Mouse (Mus musculus) ES-E14 (cell line): ENCODE data around the gene Olfr433. TPM values are rescaled to one million over a fixed set of nuclear protein-coding genes. Genes with fewer than 3 reads are reported as not detected.
"Not testable (repeated sequence)": the region's sequence is repeated elsewhere in the genome, so short reads cannot be mapped to it uniquely, and the experiment has no call there.

ENCODE experiments used
- DNase-seq: peaks from one replicate; pipeline ENCODE4 v3.0.0-alpha.2; 2013; ENCODE audit warnings: low read depth, low spot score
- H3K27ac ChIP-seq: 2 replicates; pipeline ENCODE4 v1.5.1; 2012; ENCODE audit warnings: low read depth, mild to moderate bottlenecking, low read length, moderate library complexity, mixed read lengths; ENCODE audit not compliant: poor library complexity, insufficient read depth, severe bottlenecking
- H3K36me3 ChIP-seq: 2 replicates; pipeline ENCODE4 v1.6.1; 2012; ENCODE audit warnings: mild to moderate bottlenecking, low read length, moderate library complexity, mixed read lengths; ENCODE audit not compliant: control insufficient read depth, poor library complexity, insufficient read depth, severe bottlenecking
- H3K4me1 ChIP-seq, 2 experiments: fragments of 150-350 bp in 1 of 2; sonication (generic) in 1 of 2; 2 replicates each; pipeline ENCODE4 v1.6.1; 2012; ENCODE audit warnings: low read length in 2 of 2, mild to moderate bottlenecking in 1 of 2, mixed read lengths in 1 of 2; ENCODE audit not compliant: control insufficient read depth in 2 of 2, insufficient read depth in 2 of 2, poor library complexity in 1 of 2
- H3K4me3 ChIP-seq, 2 experiments: fragments of 150-350 bp in 1 of 2; sonication (generic) in 1 of 2; 2 replicates each; pipeline ENCODE4 v1.5.1; 2012; ENCODE audit warnings: low read length in 2 of 2, low read depth in 1 of 2, mild to moderate bottlenecking in 1 of 2, mixed read lengths in 1 of 2; ENCODE audit not compliant: insufficient read depth in 1 of 2, poor library complexity in 1 of 2, severe bottlenecking in 1 of 2
- H3K9ac ChIP-seq: 2 replicates; pipeline ENCODE4 v1.6.1; 2012; ENCODE audit warnings: low read depth, mild to moderate bottlenecking, low read length, mixed read lengths; ENCODE audit not compliant: poor library complexity, insufficient read depth, severe bottlenecking
- H3K9me3 ChIP-seq: fragments of 150-350 bp; sonication (generic); 2 replicates; pipeline ENCODE4 v1.6.1; 2012; ENCODE audit warnings: low read depth, mild to moderate bottlenecking, low read length; ENCODE audit not compliant: control insufficient read depth, insufficient read depth
- CHD2 ChIP-seq: IDR thresholded peaks from 2 replicates; pipeline ENCODE4 v1.6.1; 2014; ENCODE audit warnings: mild to moderate bottlenecking, low read depth, low read length, inconsistent platforms
- HCFC1 ChIP-seq: IDR thresholded peaks from 2 replicates; pipeline ENCODE4 v1.6.1; 2012; ENCODE audit warnings: low read length, inconsistent platforms, borderline replicate concordance; ENCODE audit not compliant: insufficient read depth
- MAFK ChIP-seq: IDR thresholded peaks from 2 replicates; pipeline ENCODE4 v1.6.1; 2014; ENCODE audit warnings: mild to moderate bottlenecking, low read depth, low read length, inconsistent platforms; ENCODE audit not compliant: insufficient read depth
- ZC3H11A ChIP-seq: IDR thresholded peaks from 2 replicates; pipeline ENCODE4 v1.6.1; 2012; ENCODE audit warnings: low read depth, mild to moderate bottlenecking, inconsistent platforms, low read length, borderline replicate concordance
- ZNF384 ChIP-seq: IDR thresholded peaks from 2 replicates; pipeline ENCODE4 v1.6.1; 2012; ENCODE audit warnings: low read depth, low read length, inconsistent platforms
- in situ Hi-C, 2 experiments: fragments of 600-800 bp; cut with MboI; formaldehyde crosslinking; loops; one replicate each; pipeline ENCODE4 v1.15.1; 2025; ENCODE audit warnings: low sequenced_read_pairs in 2 of 2, inconsistent platforms in 1 of 2; ENCODE audit not compliant: unreplicated experiment in 2 of 2
- total RNA-seq: library from RNA; depleted of rRNA; stranded (reverse); fragments of 300-350 nt; gene quantifications from 2 replicates; pipeline ENCODE4 v1.2.3, GENCODE M21; 2012

The Olfr433 gene
- total RNA-seq, 1 experiment = not detected

GRCm38 (mm10) chr1:174048893-174049292 is 8.4 kb downstream of the Olfr433 start, which contains the start of gene Olfr432:
Olfr432 (plus strand) TSS chr1:174049205.
- Histone ChIP-seq H3K9me3 (no peaks in the 10 kb centered on the region), H3K9ac (no peak within 1 kb of the TSS), H3K27ac (no peak within 1 kb of the TSS), H3K4me3 (no peak within 1 kb of the TSS), H3K36me3 (no peaks in the 10 kb centered on the region), H3K4me1 (no peaks in the 10 kb centered on the region)
- TF ChIP-seq MAFK (no peak), HCFC1 (no peak), ZC3H11A (no peak), ZNF384 (no peak), CHD2 (no peak)
- DNase-seq = no peak
- in situ Hi-C loops = no loop called here

GRCm38 (mm10) chr1:174049357-174049756 is 8.9 kb downstream of the Olfr433 start:
- DNase-seq, H3K4me3 ChIP-seq, H3K4me1 ChIP-seq, H3K9ac ChIP-seq, H3K9me3 ChIP-seq, in situ Hi-C loops, H3K27ac ChIP-seq, H3K36me3 ChIP-seq: not testable (repeated sequence)

- H3K27ac ChIP-seq = no peak overlapping the region
- H3K36me3 ChIP-seq = no peaks in the 10 kb centered on the region
- in situ Hi-C loops = no loop called here
These were observed 10.0 kb downstream of the Olfr433 start for GRCm38 (mm10) chr1:174050532-174050931.

GRCm38 (mm10) chr1:174051515-174051914 is 11.0 kb downstream of the Olfr433 start:
- Histone ChIP-seq H3K9me3 (no peaks in the 10 kb centered on the region), H3K36me3 (no peaks in the 10 kb centered on the region), H3K27ac (no peak overlapping the region), H3K4me3 (no peak overlapping the region), H3K9ac (no peak overlapping the region), H3K4me1 (no peaks in the 10 kb centered on the region; a peak in 1 of 4 replicates)
- in situ Hi-C loops = no loop called here
- no peak for DNase-seq
- no peak for TF ChIP-seq HCFC1
- TF ChIP-seq CHD2 = no peak
- no peak for TF ChIP-seq ZNF384
- no peak for TF ChIP-seq ZC3H11A

More at GRCm38 (mm10) chr1:174050532-174050931, 10.0 kb downstream of the Olfr433 start:
- no peak for TF ChIP-seq ZNF384
- TF ChIP-seq HCFC1 = no peak
- no peak for TF ChIP-seq MAFK
- no peak for TF ChIP-seq CHD2
- TF ChIP-seq ZC3H11A = no peak
- DNase-seq = no peak
- Histone ChIP-seq H3K4me3 (no peak overlapping the region), H3K9ac (no peak overlapping the region), H3K4me1 (no peaks in the 10 kb centered on the region; a peak in 1 of 4 replicates), H3K9me3 (no peaks in the 10 kb centered on the region)

GRCm38 (mm10) chr1:174051931-174052536 is 11.5 kb downstream of the Olfr433 start:
- in situ Hi-C loops = no loop called here
- DNase-seq = no peak
- no peaks in the 10 kb centered on the region; a peak in 1 of 4 replicates for H3K4me1 ChIP-seq
- H3K4me3 ChIP-seq = no peak overlapping the region
- H3K9me3 ChIP-seq = no peaks in the 10 kb centered on the region
- no peak overlapping the region for H3K9ac ChIP-seq
- H3K36me3 ChIP-seq = no peaks in the 10 kb centered on the region
- TF ChIP-seq HCFC1 (no peak), MAFK (no peak), ZC3H11A (no peak), CHD2 (no peak), ZNF384 (no peak)
- no peak overlapping the region for H3K27ac ChIP-seq
